Mouse (Mus musculus) kidney, adult 2 months (tissue): ENCODE results near the gene Acbd5. TPM values are rescaled to one million over a fixed set of nuclear protein-coding genes. Genes with fewer than 3 reads are reported as not detected.
"Not testable (repeated sequence)": the region's sequence is repeated elsewhere in the genome, so short reads cannot be mapped to it uniquely, and the experiment has no call there.

ENCODE experiments used
- DNase-seq: peaks from one replicate; pipeline ENCODE4 v3.0.0; 2021
- H3K27ac ChIP-seq: fragments of 200-500 bp; 2 replicates; pipeline ENCODE4 v1.5.1; 2012; ENCODE audit warnings: low read depth, low read length, control low read depth, inconsistent platforms; ENCODE audit not compliant: insufficient read depth
- H3K27me3 ChIP-seq: fragments of 200-500 bp; replicated peaks from 2 replicates; pipeline ENCODE4 v1.6.1; 2012; ENCODE audit warnings: mild to moderate bottlenecking, moderate library complexity, low read length, inconsistent platforms; ENCODE audit not compliant: control insufficient read depth, insufficient read depth
- H3K36me3 ChIP-seq: fragments of 200-500 bp; 2 replicates; pipeline ENCODE4 v1.6.1; 2012; ENCODE audit warnings: mild to moderate bottlenecking, moderate library complexity, low read length, inconsistent platforms; ENCODE audit not compliant: control insufficient read depth, insufficient read depth
- H3K4me1 ChIP-seq: fragments of 200-500 bp; 2 replicates; pipeline ENCODE4 v1.6.1; 2011; ENCODE audit warnings: low read length; ENCODE audit not compliant: control insufficient read depth, insufficient read depth
- H3K4me3 ChIP-seq: fragments of 200-500 bp; 2 replicates; pipeline ENCODE4 v1.5.1; 2011; ENCODE audit warnings: mild to moderate bottlenecking, low read depth, low read length, control low read depth; ENCODE audit not compliant: insufficient read depth
- CTCF ChIP-seq: fragments of 200-500 bp; conservative IDR thresholded peaks from 2 replicates; pipeline ENCODE4 v1.5.1; 2011; ENCODE audit warnings: low read depth, mild to moderate bottlenecking, control low read depth, low read length, moderate library complexity, mixed read lengths; ENCODE audit not compliant: insufficient read depth, insufficient read length
- POLR2A ChIP-seq: fragments of 200-500 bp; IDR thresholded peaks from one replicate; pipeline ENCODE4 v1.6.1; 2011; ENCODE audit warnings: low read depth, low read length, control low read depth
- WGBS: fragments of 180-500 bp; shearing (Covaris S2); methylation state at CpG from one replicate; pipeline ENCODE4 v1.1.7; 2018; 5-methylcytosine and 5-hydroxymethylcytosine counted together
- polyA plus RNA-seq: library from polyadenylated mRNA; depleted of rRNA; stranded (reverse); fragments of >200 nt; gene quantifications from 2 replicates; pipeline ENCODE4 v1.2.3, GENCODE M21; 2012

The Acbd5 gene
- polyA plus RNA-seq, 1 experiment, result 18.9 TPM

DNA sequence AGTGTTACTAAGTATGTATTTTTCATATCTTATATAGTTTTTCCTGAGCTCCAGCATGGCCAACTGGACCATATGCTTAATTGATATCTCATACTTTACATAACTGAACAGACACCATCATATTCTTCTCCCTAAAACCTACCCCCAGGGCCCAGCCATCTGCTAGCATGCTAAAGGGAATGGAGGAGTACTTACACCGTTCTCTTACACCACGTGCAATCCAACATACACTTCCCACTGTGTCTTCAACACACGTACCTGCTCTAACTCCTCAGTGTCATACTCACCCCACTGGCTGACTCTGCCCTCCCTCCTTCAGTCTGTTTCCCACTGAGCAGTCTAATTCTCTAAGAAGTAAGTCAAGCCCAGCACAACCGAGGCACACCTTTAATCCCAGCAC, 39.1 kb upstream of the Acbd5 start:
- no peak for DNase-seq
- Histone ChIP-seq H3K36me3 (no peaks in the 10 kb centered on the region), H3K27ac (no peak overlapping the region), H3K27me3 (no peaks in the 10 kb centered on the region), H3K4me3 (no peak overlapping the region), H3K4me1 (no peaks in the 10 kb centered on the region; the same call in 1 of the 2 replicates)
- TF ChIP-seq CTCF, result no peak
- WGBS, result 95% methylated on average over 4 of the region's 4 CpGs

GRCm38 (mm10) chr2:23030631-23031030, 37.3 kb upstream of the Acbd5 start:
- no peak for DNase-seq
- no peaks in the 10 kb centered on the region for H3K27me3 ChIP-seq
- peaks cover 2% of the 10 kb centered on the region; the same call in 1 of the 2 replicates for H3K4me1 ChIP-seq
- no peak overlapping the region for H3K4me3 ChIP-seq
- TF ChIP-seq CTCF (no peak), POLR2A (no peak)
- no peak overlapping the region for H3K27ac ChIP-seq
- no peaks in the 10 kb centered on the region for H3K36me3 ChIP-seq
- 96% methylated on average over 2 of the region's 4 CpGs for WGBS

- 63% methylated on average over 3 of the region's 3 CpGs for WGBS
- Histone ChIP-seq H3K27ac (no peak overlapping the region), H3K4me3 (no peak overlapping the region), H3K4me1 (peaks cover 11% of the 10 kb centered on the region; the same call in 1 of the 2 replicates), H3K36me3 (no peaks in the 10 kb centered on the region), H3K27me3 (no peaks in the 10 kb centered on the region)
- TF ChIP-seq CTCF (no peak), POLR2A (no peak)
- DNase-seq, result no peak
These were observed 33.1 kb upstream of the Acbd5 start for GRCm38 (mm10) chr2:23034692-23035435.

DNA sequence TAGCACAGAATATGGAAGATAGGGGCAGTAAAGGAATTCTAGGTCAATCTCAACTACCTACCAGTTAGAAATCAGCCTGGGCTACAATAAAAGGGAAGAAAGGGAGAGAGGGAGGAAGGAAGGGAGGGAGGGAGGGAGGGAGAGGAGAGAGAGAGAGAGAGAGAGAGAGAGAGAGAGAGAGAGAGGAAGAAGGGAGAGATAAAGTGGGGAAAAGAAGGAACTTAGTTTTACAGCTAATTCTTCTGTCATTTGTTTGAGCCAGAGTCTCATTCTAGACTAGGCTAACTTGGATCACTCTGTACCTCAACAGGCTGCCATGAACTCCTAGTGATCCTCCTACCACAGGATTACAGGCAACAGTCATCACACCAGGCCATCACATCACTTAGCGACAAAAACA, 32.5 kb upstream of the Acbd5 start:
- peaks cover 11% of the 10 kb centered on the region; the same call in 1 of the 2 replicates for H3K4me1 ChIP-seq
- no peak overlapping the region for H3K4me3 ChIP-seq
- no peak overlapping the region for H3K27ac ChIP-seq
- no peak for DNase-seq
- WGBS, result 100% methylated on average over 1 of the region's 1 CpGs
- no peaks in the 10 kb centered on the region for H3K27me3 ChIP-seq
- H3K36me3 ChIP-seq, result no peaks in the 10 kb centered on the region
- TF ChIP-seq POLR2A (no peak), CTCF (no peak)

DNA sequence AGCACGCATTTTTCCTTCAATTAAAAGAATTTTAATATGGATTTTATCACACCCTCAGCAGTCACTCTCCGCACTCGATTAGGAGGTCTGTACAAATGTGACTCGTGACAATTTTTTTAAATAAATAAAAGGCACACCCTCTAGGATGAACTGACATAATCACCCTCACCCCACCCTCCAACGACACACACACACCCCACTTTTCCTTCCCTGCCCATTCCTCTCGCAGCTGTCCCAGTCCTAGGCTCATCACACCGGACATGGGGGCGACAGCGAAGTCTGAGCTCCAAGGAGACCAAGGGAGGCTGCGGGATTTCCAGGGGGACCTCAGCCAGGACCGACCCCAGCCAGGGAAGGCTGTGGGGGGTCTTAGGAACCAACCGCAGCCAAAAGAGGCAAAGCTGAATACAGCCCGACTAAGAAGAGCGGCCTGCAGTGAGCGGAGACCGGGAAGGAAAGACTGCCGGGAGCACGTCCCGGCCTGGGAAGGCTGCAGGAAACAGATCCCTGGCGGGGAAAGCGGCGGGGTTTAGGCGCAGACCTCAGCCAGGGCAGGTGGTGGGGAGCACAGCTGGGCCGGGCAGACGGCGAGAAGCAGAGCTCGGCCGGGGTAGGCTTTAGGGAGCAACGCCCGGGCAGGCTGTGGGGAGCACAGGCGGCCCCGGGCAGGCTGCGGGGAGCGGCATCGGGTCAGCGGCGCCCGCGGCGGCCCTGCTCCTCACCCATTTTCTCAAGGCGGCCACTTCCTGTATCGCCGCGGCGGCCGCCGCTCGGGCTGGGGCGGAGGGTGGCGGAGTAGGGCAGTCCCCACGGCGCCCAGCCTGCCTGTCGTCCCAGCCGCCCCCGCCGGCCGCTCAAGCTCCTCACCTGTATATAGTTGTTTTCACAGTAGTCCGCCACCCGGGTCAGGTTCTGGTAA, 28.6 kb upstream of the Acbd5 start:
- under 1% methylated on average over 52 of the region's 59 CpGs for WGBS
- H3K4me3 ChIP-seq, result peak overlapping the region; percentile 98
- no peak for DNase-seq
- H3K36me3 ChIP-seq, result no peaks in the 10 kb centered on the region
- peak overlapping the region; percentile 97 for H3K27ac ChIP-seq
- peaks cover 11% of the 10 kb centered on the region; the same call in 1 of the 2 replicates for H3K4me1 ChIP-seq
- TF ChIP-seq POLR2A (no peak), CTCF (no peak)
- no peaks in the 10 kb centered on the region for H3K27me3 ChIP-seq

GRCm38 (mm10) chr2:23040001-23040646, 27.8 kb upstream of the Acbd5 start, which contains the start of gene Abi1:
Abi1 (minus strand) TSS chr2:23040241.
- DNase-seq, result peak; percentile 98
- Histone ChIP-seq H3K27me3 (no peaks in the 10 kb centered on the region), H3K36me3 (no peaks in the 10 kb centered on the region), H3K27ac (peak within 1 kb of the TSS; percentile 97), H3K4me1 (peaks cover 10% of the 10 kb centered on the region; the same call in 1 of the 2 replicates), H3K4me3 (peak within 1 kb of the TSS; percentile 98)
- TF ChIP-seq CTCF (no peak), POLR2A (peak; percentile 94)
- WGBS, result 1% methylated on average over 24 of the region's 24 CpGs

GRCm38 (mm10) chr2:23040690-23041089, 27.3 kb upstream of the Acbd5 start:
- H3K36me3 ChIP-seq, H3K27ac ChIP-seq, H3K27me3 ChIP-seq, H3K4me3 ChIP-seq, H3K4me1 ChIP-seq, DNase-seq: not testable (repeated sequence)
- WGBS, result 81% methylated on average over 7 of the region's 7 CpGs
